Mouse (Mus musculus): Measurements from ENCODE around the gene Slc7a5. TPM values are rescaled to one million over a fixed set of nuclear protein-coding genes. Genes with fewer than 3 reads are reported as not detected.

Slc7a5 gene
- polyA plus RNA-seq, 1 experiment = 80.8 TPM

DNA sequence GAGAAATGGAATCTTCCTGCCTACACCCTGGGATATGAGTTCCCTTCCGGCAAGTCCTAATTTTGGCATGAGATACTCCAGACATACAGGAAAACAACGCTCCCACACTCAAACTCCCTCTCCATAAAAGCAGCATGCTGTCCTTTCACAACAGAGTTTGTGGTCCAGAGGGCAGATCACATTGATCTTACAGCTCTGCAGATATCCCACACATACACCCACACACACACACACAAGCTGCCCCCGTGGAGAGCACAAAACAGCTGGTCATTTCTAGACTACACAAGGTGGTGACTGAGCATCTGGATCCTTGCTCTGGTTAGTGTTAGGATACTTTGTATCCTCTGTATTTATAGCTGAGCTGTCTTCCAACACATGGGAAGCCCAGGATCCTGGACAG lies 32.4 kb downstream of the Slc7a5 start:
- peak overlapping the region; percentile 24; the same call in 1 of the 2 replicates for H3K9ac ChIP-seq (ENCODE audit: low read depth, poor library complexity, severe bottlenecking)
- no peaks in the 10 kb centered on the region for H3K4me1 ChIP-seq (ENCODE audit: control insufficient read depth, insufficient read depth, low read length)
- H3K27ac ChIP-seq (ENCODE audit: insufficient read depth, low read length) = no peak overlapping the region
- no peaks in the 10 kb centered on the region for H3K27me3 ChIP-seq (ENCODE audit: control insufficient read depth, insufficient read depth, low read length, poor library complexity, severe bottlenecking)
- H3K9me3 ChIP-seq (replicated peaks; ENCODE audit: control insufficient read depth, insufficient read depth, low read length, poor library complexity, severe bottlenecking) = no peaks in the 10 kb centered on the region
- H3K36me3 ChIP-seq (ENCODE audit: control insufficient read depth, insufficient read depth, low read length, poor library complexity, severe bottlenecking) = no peaks in the 10 kb centered on the region
- TF ChIP-seq EP300 (IDR thresholded peaks at IDR 0.05; ENCODE audit: insufficient read depth, low read depth, low read length) (no peak), POLR2A (IDR thresholded peaks at IDR 0.05; ENCODE audit: insufficient read depth, low read length) (no peak), CTCF (IDR thresholded peaks at IDR 0.05; ENCODE audit: low read depth, low read length) (no peak)
- H3K4me3 ChIP-seq (ENCODE audit: low read depth, low read length) = no peak overlapping the region

DNA sequence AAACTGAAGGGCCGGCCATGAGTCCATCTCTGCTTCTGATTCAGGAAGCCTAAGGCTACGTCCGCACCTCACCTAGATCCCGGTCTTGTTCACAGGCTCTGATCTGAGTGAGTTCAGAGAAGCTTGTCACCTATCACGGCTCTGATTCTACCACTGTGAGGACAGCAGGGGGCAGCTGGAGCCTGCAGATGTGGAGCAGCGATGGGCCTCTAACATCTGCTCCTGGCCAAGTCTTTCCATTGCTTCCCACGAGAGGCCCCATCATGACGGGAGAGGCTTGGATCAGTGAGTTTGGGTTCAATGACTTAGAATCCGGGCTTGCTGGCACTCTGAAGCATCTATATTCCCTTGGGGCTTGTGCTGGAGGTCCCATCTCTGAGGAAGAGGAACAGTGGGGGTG lies 33.5 kb downstream of the Slc7a5 start:
- H3K36me3 ChIP-seq (ENCODE audit: control insufficient read depth, insufficient read depth, low read length, poor library complexity, severe bottlenecking) = no peaks in the 10 kb centered on the region
- no peak overlapping the region for H3K27ac ChIP-seq (ENCODE audit: insufficient read depth, low read length)
- H3K9me3 ChIP-seq (replicated peaks; ENCODE audit: control insufficient read depth, insufficient read depth, low read length, poor library complexity, severe bottlenecking) = no peaks in the 10 kb centered on the region

DNA sequence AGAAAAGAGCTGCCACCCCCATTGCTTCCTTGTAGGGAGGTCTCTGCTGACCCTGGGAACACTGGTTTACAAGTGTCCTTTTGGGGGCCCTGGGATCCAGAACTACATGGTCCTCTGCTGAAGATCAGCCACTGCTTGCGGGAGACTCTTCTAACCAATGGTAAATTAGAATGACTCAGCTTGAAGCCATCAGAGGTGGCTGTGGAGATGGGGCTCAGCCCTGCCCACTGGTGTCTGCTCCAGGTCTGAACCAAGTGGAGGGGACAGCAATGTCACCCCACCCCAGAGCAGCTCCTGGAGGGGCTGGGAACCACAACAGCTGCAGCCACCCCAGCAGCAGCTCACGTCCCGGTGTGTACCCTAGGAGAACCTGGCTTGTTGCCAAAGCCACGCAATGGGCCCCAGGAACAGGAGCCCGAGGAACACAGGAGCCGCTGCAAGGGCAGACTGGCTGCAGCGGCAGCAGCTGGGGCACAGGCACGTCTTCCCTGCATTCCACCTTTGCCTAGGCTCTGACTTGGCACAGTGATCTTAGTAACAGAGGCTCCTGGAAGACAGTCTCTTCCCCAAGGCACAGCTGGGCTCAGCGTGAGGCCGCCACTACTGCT lies 35.6 kb downstream of the Slc7a5 start:
- no peak overlapping the region for H3K9ac ChIP-seq (ENCODE audit: low read depth, poor library complexity, severe bottlenecking)
- TF ChIP-seq POLR2A (IDR thresholded peaks at IDR 0.05; ENCODE audit: insufficient read depth, low read length) = no peak
- no peak for TF ChIP-seq CTCF (IDR thresholded peaks at IDR 0.05; ENCODE audit: low read depth, low read length)
- no peak for TF ChIP-seq EP300 (IDR thresholded peaks at IDR 0.05; ENCODE audit: insufficient read depth, low read depth, low read length)
- no peaks in the 10 kb centered on the region for H3K4me1 ChIP-seq (ENCODE audit: control insufficient read depth, insufficient read depth, low read length)
- H3K36me3 ChIP-seq (ENCODE audit: control insufficient read depth, insufficient read depth, low read length, poor library complexity, severe bottlenecking) = no peaks in the 10 kb centered on the region
- H3K4me3 ChIP-seq (ENCODE audit: low read depth, low read length) = no peak overlapping the region
- no peaks in the 10 kb centered on the region for H3K9me3 ChIP-seq (replicated peaks; ENCODE audit: control insufficient read depth, insufficient read depth, low read length, poor library complexity, severe bottlenecking)
- H3K27ac ChIP-seq (ENCODE audit: insufficient read depth, low read length) = no peak overlapping the region
- no peaks in the 10 kb centered on the region for H3K27me3 ChIP-seq (ENCODE audit: control insufficient read depth, insufficient read depth, low read length, poor library complexity, severe bottlenecking)

More for the DNA sequence above, 33.5 kb downstream of the Slc7a5 start:
- no peaks in the 10 kb centered on the region for H3K4me1 ChIP-seq (ENCODE audit: control insufficient read depth, insufficient read depth, low read length)
- H3K27me3 ChIP-seq (ENCODE audit: control insufficient read depth, insufficient read depth, low read length, poor library complexity, severe bottlenecking) = no peaks in the 10 kb centered on the region
- H3K9ac ChIP-seq (ENCODE audit: low read depth, poor library complexity, severe bottlenecking) = no peak overlapping the region
- H3K4me3 ChIP-seq (ENCODE audit: low read depth, low read length) = no peak overlapping the region
- TF ChIP-seq CTCF (IDR thresholded peaks at IDR 0.05; ENCODE audit: low read depth, low read length) (peak; percentile 74), EP300 (IDR thresholded peaks at IDR 0.05; ENCODE audit: insufficient read depth, low read depth, low read length) (0 out of 2 replicates have a peak, but pooled peaks have one; percentile 10), POLR2A (IDR thresholded peaks at IDR 0.05; ENCODE audit: insufficient read depth, low read length) (no peak)

DNA sequence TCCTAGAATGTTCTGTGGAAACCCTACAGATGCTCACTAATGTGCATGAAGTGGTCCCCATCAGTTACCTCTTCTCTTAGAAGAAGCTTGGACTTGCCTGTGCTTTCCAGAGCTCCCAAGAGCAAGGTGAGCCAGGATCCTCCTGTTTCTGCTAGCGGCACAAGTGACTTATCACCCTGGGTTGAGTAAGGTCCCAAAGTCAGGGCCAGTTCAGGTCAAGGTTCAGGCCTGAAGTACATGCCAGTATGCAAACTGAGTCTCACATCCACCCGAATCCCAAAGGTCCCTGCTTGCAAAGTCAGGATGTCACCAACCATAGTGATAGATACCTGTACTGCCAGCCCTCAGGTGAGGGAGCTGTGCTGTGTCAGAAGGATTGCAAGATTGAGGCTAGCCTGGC lies 37.3 kb downstream of the Slc7a5 start:
- no peak overlapping the region for H3K4me3 ChIP-seq (ENCODE audit: low read depth, low read length)
- H3K36me3 ChIP-seq (ENCODE audit: control insufficient read depth, insufficient read depth, low read length, poor library complexity, severe bottlenecking) = no peaks in the 10 kb centered on the region
- H3K27ac ChIP-seq (ENCODE audit: insufficient read depth, low read length) = no peak overlapping the region
- no peaks in the 10 kb centered on the region for H3K9me3 ChIP-seq (replicated peaks; ENCODE audit: control insufficient read depth, insufficient read depth, low read length, poor library complexity, severe bottlenecking)
- no peaks in the 10 kb centered on the region for H3K4me1 ChIP-seq (ENCODE audit: control insufficient read depth, insufficient read depth, low read length)
- TF ChIP-seq POLR2A (IDR thresholded peaks at IDR 0.05; ENCODE audit: insufficient read depth, low read length) = no peak
- no peak for TF ChIP-seq EP300 (IDR thresholded peaks at IDR 0.05; ENCODE audit: insufficient read depth, low read depth, low read length)
- no peak for TF ChIP-seq CTCF (IDR thresholded peaks at IDR 0.05; ENCODE audit: low read depth, low read length)
- H3K9ac ChIP-seq (ENCODE audit: low read depth, poor library complexity, severe bottlenecking) = no peak overlapping the region
- no peaks in the 10 kb centered on the region for H3K27me3 ChIP-seq (ENCODE audit: control insufficient read depth, insufficient read depth, low read length, poor library complexity, severe bottlenecking)

DNA sequence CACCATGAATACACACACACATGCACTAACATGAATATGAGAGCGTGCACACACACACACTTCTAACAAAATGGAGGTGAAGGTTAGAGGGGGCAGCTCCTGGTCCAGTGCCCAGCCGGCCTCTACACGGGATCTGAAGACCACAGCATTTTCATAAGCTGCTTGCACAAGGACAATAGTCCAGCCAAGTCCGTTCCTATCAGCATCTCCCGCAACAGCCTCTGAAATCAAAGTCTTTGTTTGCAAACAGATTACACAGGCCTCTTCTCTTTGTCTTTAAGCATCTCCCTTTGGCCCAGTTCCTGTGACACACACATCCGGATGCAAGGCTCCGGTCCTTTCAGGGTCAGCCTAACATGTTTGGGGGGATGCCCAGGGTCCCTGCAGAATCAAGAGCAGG lies 38.6 kb downstream of the Slc7a5 start:
- H3K36me3 ChIP-seq (ENCODE audit: control insufficient read depth, insufficient read depth, low read length, poor library complexity, severe bottlenecking) = no peaks in the 10 kb centered on the region
- H3K27me3 ChIP-seq (ENCODE audit: control insufficient read depth, insufficient read depth, low read length, poor library complexity, severe bottlenecking) = no peaks in the 10 kb centered on the region
- TF ChIP-seq POLR2A (IDR thresholded peaks at IDR 0.05; ENCODE audit: insufficient read depth, low read length) = no peak
- no peak for TF ChIP-seq EP300 (IDR thresholded peaks at IDR 0.05; ENCODE audit: insufficient read depth, low read depth, low read length)
- no peak for TF ChIP-seq CTCF (IDR thresholded peaks at IDR 0.05; ENCODE audit: low read depth, low read length)
- H3K9ac ChIP-seq (ENCODE audit: low read depth, poor library complexity, severe bottlenecking) = no peak overlapping the region
- no peaks in the 10 kb centered on the region for H3K4me1 ChIP-seq (ENCODE audit: control insufficient read depth, insufficient read depth, low read length)
- H3K9me3 ChIP-seq (replicated peaks; ENCODE audit: control insufficient read depth, insufficient read depth, low read length, poor library complexity, severe bottlenecking) = no peaks in the 10 kb centered on the region
- H3K27ac ChIP-seq (ENCODE audit: insufficient read depth, low read length) = no peak overlapping the region
- no peak overlapping the region for H3K4me3 ChIP-seq (ENCODE audit: low read depth, low read length)

DNA sequence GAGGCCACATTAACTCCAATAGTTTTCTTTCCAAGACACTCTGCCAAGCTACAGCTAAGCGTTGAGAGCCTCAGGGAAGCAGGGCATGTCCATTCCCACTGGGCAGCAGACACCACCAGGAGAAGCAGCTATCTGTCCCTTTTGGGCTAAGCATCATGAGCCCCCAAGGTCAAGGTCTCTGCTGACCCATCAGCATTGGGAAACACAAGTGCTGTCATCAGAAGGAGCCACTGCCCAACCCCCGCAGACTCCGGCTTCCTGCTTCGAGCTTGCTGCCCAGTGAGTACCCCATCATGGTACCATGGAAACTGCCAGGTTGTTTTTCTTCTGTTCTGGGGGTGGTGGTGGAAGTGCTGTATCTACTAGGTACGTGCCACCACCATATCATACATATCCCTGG lies 39.3 kb downstream of the Slc7a5 start:
- H3K36me3 ChIP-seq (ENCODE audit: control insufficient read depth, insufficient read depth, low read length, poor library complexity, severe bottlenecking) = no peaks in the 10 kb centered on the region
- H3K27ac ChIP-seq (ENCODE audit: insufficient read depth, low read length) = no peak overlapping the region
- no peak overlapping the region for H3K9ac ChIP-seq (ENCODE audit: low read depth, poor library complexity, severe bottlenecking)
- H3K9me3 ChIP-seq (replicated peaks; ENCODE audit: control insufficient read depth, insufficient read depth, low read length, poor library complexity, severe bottlenecking) = no peaks in the 10 kb centered on the region
- TF ChIP-seq POLR2A (IDR thresholded peaks at IDR 0.05; ENCODE audit: insufficient read depth, low read length) = no peak
- TF ChIP-seq EP300 (IDR thresholded peaks at IDR 0.05; ENCODE audit: insufficient read depth, low read depth, low read length) = no peak
- no peak for TF ChIP-seq CTCF (IDR thresholded peaks at IDR 0.05; ENCODE audit: low read depth, low read length)
- H3K27me3 ChIP-seq (ENCODE audit: control insufficient read depth, insufficient read depth, low read length, poor library complexity, severe bottlenecking) = no peaks in the 10 kb centered on the region
- H3K4me3 ChIP-seq (ENCODE audit: low read depth, low read length) = no peak overlapping the region
- no peaks in the 10 kb centered on the region for H3K4me1 ChIP-seq (ENCODE audit: control insufficient read depth, insufficient read depth, low read length)
